Mouse (Mus musculus): ENCODE data around the gene St6galnac1. TPM values are rescaled to one million over a fixed set of nuclear protein-coding genes. Genes with fewer than 3 reads are reported as not detected.
"Not testable (repeated sequence)": the region's sequence is repeated elsewhere in the genome, so short reads cannot be mapped to it uniquely, and the experiment has no call there.

St6galnac1 gene
- not detected in 2 replicates for polyA plus RNA-seq (2016; fragmentation: Nextera tagmentation; extraction: Ambion mirVana)

GRCm38 (mm10) chr11:116775407-116775806 is at the start of gene St6galnac1:
TSS of gene St6galnac1 (minus strand) at chr11:116775507.
- Histone ChIP-seq H3K27me3 (ENCODE audit: insufficient read depth, poor library complexity, severe bottlenecking) (no peaks in the 10 kb centered on the region), H3K36me3 (no peaks in the 10 kb centered on the region), H3K27ac (no peak within 1 kb of the TSS), H3K4me3 (no peak within 1 kb of the TSS), H3K4me1 (no peaks in the 10 kb centered on the region), H3K9me3 (no peaks in the 10 kb centered on the region)
- 80% methylated on average over 7 of the region's 7 CpGs for WGBS
- no peak for DNase-seq (ENCODE audit: low spot score)

DNA sequence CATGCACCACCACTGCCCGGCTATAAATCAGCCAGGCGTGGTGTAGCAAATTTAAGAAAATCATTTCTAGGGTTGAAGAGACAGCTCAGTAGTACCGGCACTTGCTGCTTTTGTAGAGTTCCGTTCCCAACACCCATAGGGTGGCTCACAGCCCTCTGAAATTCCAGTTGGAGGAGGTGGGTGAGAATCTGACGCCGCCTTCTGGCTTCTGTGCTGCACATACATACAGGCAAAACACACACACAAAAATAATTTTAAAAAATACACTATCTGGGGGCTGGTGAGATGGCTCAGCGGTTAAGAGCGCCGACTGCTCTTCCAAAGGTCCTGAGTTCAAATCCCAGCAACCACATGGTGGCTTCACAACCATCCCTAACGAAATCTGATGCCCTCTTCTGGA is 48.6 kb upstream of the St6galnac1 start:
- H3K27me3 ChIP-seq (ENCODE audit: insufficient read depth, poor library complexity, severe bottlenecking); H3K36me3 ChIP-seq; H3K27ac ChIP-seq; H3K9me3 ChIP-seq; DNase-seq (ENCODE audit: low spot score); H3K4me3 ChIP-seq: not testable (repeated sequence)
- 94% methylated on average over 10 of the region's 10 CpGs for WGBS
- peaks cover 74% of the 10 kb centered on the region for H3K4me1 ChIP-seq

DNA sequence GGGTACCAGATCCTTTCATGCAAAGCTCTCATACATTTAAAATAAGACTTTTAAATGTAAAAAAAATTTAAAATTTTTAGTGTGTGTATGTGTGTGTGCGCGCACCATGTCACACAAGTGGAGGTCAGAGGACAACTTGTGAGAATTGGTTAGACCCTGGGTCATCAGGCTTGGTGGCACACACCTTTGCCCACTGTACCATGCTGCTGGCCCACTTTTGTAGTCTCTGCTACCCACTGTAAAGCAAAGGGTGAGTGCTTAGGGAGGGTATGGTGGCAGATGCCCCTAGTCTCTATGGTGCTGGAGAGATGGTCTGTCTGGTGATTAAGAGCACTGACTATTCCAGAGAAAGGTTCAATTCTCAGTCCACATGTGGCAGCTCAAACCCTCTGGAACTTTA is 47.9 kb upstream of the St6galnac1 start:
- Histone ChIP-seq H3K27me3 (ENCODE audit: insufficient read depth, poor library complexity, severe bottlenecking) (peaks cover 7% of the 10 kb centered on the region; the same call in 1 of the 2 replicates), H3K36me3 (peaks cover 2% of the 10 kb centered on the region; the same call in 1 of the 2 replicates), H3K4me1 (peaks cover 75% of the 10 kb centered on the region), H3K4me3 (no peak overlapping the region), H3K27ac (no peak overlapping the region), H3K9me3 (no peaks in the 10 kb centered on the region)
- 100% methylated on average over 2 of the region's 2 CpGs for WGBS
- no peak for DNase-seq (ENCODE audit: low spot score)

- peaks cover 71% of the 10 kb centered on the region for H3K4me1 ChIP-seq
- 89% methylated on average over 10 of the region's 10 CpGs for WGBS
- no peak for DNase-seq (ENCODE audit: low spot score)
- H3K36me3 ChIP-seq, result peaks cover 2% of the 10 kb centered on the region; the same call in 1 of the 2 replicates
- 0 out of 2 replicates have a peak overlapping the region, but pooled peaks have one; percentile 83 for H3K27ac ChIP-seq
- H3K27me3 ChIP-seq (ENCODE audit: insufficient read depth, poor library complexity, severe bottlenecking), result peaks cover 7% of the 10 kb centered on the region; the same call in 1 of the 2 replicates
- no peaks in the 10 kb centered on the region for H3K9me3 ChIP-seq
- H3K4me3 ChIP-seq, result no peak overlapping the region
Observed at GRCm38 (mm10) chr11:116822626-116823025, 47.3 kb upstream of the St6galnac1 start.

DNA sequence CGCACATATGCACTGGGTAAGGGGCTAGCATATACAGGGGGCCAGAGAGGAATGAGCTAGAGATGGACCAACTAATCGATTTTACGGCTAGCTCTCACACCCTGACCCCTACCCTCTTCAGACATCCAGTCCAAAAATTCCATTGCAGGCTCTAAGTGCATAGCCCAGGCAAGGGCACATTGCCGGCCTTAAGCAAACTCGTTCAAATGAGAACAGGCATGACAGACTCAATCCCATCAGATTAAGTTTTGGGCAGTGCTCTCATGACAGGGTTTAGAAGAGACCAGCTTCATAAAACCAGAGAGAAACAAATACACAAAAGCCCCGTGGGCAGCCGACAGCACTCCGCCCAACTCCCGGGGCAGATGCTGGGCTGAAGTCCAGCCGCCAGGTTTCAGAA is 46.9 kb upstream of the St6galnac1 start:
- 79% methylated on average over 10 of the region's 10 CpGs for WGBS
- no peak overlapping the region for H3K4me3 ChIP-seq
- no peaks in the 10 kb centered on the region for H3K9me3 ChIP-seq
- H3K36me3 ChIP-seq, result peaks cover 2% of the 10 kb centered on the region; the same call in 1 of the 2 replicates
- H3K27me3 ChIP-seq (ENCODE audit: insufficient read depth, poor library complexity, severe bottlenecking), result peaks cover 7% of the 10 kb centered on the region; the same call in 1 of the 2 replicates
- H3K4me1 ChIP-seq, result peaks cover 71% of the 10 kb centered on the region
- H3K27ac ChIP-seq, result peak overlapping the region; percentile 83; the same call in 1 of the 2 replicates
- DNase-seq (ENCODE audit: low spot score), result no peak

- Histone ChIP-seq H3K9me3 (no peaks in the 10 kb centered on the region), H3K4me3 (peak overlapping the region; percentile 27; the same call in 1 of the 2 replicates), H3K27ac (peak overlapping the region; percentile 83), H3K4me1 (peaks cover 70% of the 10 kb centered on the region), H3K27me3 (ENCODE audit: insufficient read depth, poor library complexity, severe bottlenecking) (peaks cover 7% of the 10 kb centered on the region; the same call in 1 of the 2 replicates), H3K36me3 (peaks cover 2% of the 10 kb centered on the region; the same call in 1 of the 2 replicates)
- 40% methylated on average over 13 of the region's 13 CpGs for WGBS
- no peak for DNase-seq (ENCODE audit: low spot score)
Observed at GRCm38 (mm10) chr11:116821057-116821940, 46.0 kb upstream of the St6galnac1 start.

DNA sequence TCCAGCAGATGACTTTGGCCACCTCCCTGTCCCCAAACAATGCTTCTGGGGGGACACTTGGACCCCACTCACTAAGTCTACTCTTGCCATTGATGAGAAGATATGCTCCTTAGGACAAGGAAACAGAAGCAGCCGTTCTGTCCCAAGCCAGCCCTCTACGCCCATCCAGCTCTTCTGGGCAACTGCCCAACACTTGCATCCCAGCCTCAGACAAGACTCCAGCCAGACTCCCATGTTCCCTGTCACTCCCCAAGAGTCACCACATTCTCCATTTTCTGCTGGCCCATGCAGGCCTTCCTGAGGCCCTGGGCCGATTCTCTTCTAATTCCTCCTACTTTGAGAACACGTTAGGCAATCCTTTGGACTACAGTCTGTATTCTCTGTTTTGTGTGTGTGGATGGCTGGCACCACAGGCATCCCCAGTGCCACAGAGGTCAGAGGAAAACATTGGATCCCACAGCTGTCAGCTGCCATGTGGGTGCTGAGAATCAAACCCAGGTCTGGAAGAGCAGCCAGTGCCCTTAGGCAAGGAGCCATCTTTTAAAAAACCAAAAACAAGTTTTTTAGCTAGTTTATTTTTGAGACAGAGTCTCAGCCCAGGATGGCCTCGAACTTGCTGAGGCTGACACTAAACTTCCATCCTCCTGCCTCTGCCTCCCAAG is 44.8 kb upstream of the St6galnac1 start:
- Histone ChIP-seq H3K27ac (peak overlapping the region; percentile 83), H3K36me3 (peaks cover 2% of the 10 kb centered on the region; the same call in 1 of the 2 replicates), H3K4me3 (no peak overlapping the region), H3K27me3 (ENCODE audit: insufficient read depth, poor library complexity, severe bottlenecking) (no peaks in the 10 kb centered on the region), H3K9me3 (no peaks in the 10 kb centered on the region), H3K4me1 (peaks cover 69% of the 10 kb centered on the region)
- whole genome bisulfite sequencing, result 85% methylated on average over 5 of the region's 5 CpGs
- DNase-seq (ENCODE audit: low spot score), result no peak

DNA sequence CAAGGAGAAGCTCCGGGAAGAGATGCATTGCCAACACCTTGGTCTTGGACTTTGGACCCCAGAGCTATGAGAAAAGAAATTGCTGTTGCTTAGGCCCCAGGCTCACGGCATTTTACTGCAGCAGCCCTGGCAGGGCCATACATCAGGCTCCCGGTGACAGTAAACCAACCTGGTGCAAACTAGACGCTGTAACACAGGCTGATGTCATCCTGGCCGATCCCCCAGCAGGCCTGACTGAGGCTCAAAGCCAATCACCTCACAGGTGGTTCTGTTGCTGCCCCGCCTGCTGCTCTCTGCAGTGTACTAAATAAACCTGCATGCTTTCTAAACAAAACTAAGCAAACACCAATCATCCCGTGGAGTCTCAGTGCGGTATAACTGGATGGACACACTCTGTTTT is 43.4 kb upstream of the St6galnac1 start:
- WGBS, result 64% methylated on average over 8 of the region's 8 CpGs
- Histone ChIP-seq H3K27ac (no peak overlapping the region; the same call in 1 of the 2 replicates), H3K4me3 (no peak overlapping the region)

DNA sequence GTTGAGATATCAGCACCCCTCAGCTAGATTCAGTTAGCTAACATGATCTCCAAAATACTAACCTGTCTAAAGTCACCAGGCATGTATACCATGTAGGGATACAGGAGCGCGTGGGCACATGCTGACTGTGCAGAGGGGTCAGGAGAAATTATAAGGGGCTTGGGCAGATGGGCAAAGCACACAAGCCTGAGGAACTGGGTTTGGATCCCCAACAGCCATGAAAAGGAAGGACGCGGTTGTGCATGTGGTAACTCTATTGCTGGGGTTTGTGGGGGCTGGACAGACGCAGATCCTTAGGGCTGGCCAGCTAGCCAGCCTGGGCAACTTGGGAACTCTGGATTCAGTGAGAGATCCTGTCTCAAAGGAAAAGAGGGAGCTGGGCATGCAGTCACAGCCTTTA is 42.3 kb upstream of the St6galnac1 start:
- Histone ChIP-seq H3K4me1 (peaks cover 90% of the 10 kb centered on the region), H3K27me3 (ENCODE audit: insufficient read depth, poor library complexity, severe bottlenecking) (no peaks in the 10 kb centered on the region), H3K27ac (no peak overlapping the region), H3K9me3 (no peaks in the 10 kb centered on the region), H3K36me3 (no peaks in the 10 kb centered on the region), H3K4me3 (no peak overlapping the region)
- WGBS, result 92% methylated on average over 5 of the region's 5 CpGs
- DNase-seq (ENCODE audit: low spot score), result no peak

More for the DNA sequence above, 43.4 kb upstream of the St6galnac1 start:
- Histone ChIP-seq H3K36me3 (peaks cover under 1% of the 10 kb centered on the region; the same call in 1 of the 2 replicates), H3K9me3 (no peaks in the 10 kb centered on the region), H3K4me1 (peaks cover 80% of the 10 kb centered on the region), H3K27me3 (ENCODE audit: insufficient read depth, poor library complexity, severe bottlenecking) (no peaks in the 10 kb centered on the region)
- no peak for DNase-seq (ENCODE audit: low spot score)

DNA sequence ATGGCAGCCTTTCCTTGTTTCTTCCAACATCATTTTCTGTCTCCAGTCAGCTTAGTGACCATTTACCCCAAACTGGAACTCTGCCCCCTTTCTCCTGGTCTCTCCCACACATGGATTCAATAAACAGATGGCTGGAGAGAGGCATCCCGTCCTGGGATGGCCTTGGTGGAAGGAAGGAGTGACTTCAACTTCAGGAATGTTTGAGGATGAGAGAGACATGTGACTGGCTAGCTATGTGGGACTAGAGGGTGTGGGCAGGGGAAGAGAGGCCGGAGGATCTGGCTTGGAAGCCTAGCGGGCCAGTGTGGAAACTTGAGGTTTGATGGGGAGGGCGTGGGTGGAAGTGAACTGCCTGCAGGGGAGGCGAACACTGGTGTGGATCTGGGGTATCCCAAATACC is 41.5 kb upstream of the St6galnac1 start:
- H3K27ac ChIP-seq, result 0 out of 2 replicates have a peak overlapping the region, but pooled peaks have one; percentile 37
- no peaks in the 10 kb centered on the region for H3K36me3 ChIP-seq
- no peaks in the 10 kb centered on the region for H3K27me3 ChIP-seq (ENCODE audit: insufficient read depth, poor library complexity, severe bottlenecking)
- no peak for DNase-seq (ENCODE audit: low spot score)
- H3K4me3 ChIP-seq, result no peak overlapping the region
- no peaks in the 10 kb centered on the region for H3K9me3 ChIP-seq
- H3K4me1 ChIP-seq, result peaks cover 89% of the 10 kb centered on the region
- 55% methylated on average over 5 of the region's 5 CpGs for WGBS

DNA sequence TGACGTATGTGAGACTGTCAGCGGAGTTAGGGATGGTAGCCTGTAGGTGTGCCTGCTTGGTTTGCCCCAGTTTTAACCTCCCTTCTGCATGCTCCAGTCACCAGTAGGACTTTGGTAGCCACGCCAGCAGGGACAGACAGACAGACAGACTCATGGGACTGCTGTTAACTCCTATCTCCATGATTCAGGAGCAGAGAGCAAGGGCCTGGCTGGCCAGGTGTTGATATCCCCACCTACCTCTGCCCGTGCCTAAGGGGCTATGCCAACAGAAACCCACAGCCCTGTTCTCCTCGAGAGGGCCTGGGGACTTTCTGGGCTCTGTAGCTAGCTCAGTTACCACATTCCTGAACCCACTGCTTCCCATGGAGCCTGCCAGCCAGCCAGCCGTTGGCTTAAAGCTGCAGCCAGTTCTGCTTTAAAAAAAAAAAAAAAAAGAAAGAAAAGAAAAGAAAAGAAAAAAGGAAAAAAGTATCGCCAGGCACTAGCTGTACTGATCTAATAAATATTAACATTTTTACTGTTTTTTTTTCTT is 39.6 kb upstream of the St6galnac1 start:
- WGBS, result 22% methylated on average over 7 of the region's 7 CpGs
- H3K4me1 ChIP-seq, result peaks cover 81% of the 10 kb centered on the region
- no peak for DNase-seq (ENCODE audit: low spot score)

GRCm38 (mm10) chr11:116814076-116814883 is 39.0 kb upstream of the St6galnac1 start:
- H3K4me1 ChIP-seq, result peaks cover 75% of the 10 kb centered on the region
- H3K27ac ChIP-seq, result peak overlapping the region; percentile 81
- peaks cover 12% of the 10 kb centered on the region for H3K27me3 ChIP-seq (ENCODE audit: insufficient read depth, poor library complexity, severe bottlenecking)
- H3K4me3 ChIP-seq, result peak overlapping the region; percentile 33; the same call in 1 of the 2 replicates
- 16% methylated on average over 20 of the region's 20 CpGs for WGBS
- no peak for DNase-seq (ENCODE audit: low spot score)
- no peaks in the 10 kb centered on the region for H3K9me3 ChIP-seq
- H3K36me3 ChIP-seq, result peaks cover 7% of the 10 kb centered on the region; the same call in 1 of the 2 replicates

More for the DNA sequence above, 39.6 kb upstream of the St6galnac1 start:
- Histone ChIP-seq H3K27me3 (ENCODE audit: insufficient read depth, poor library complexity, severe bottlenecking) (peaks cover 12% of the 10 kb centered on the region), H3K9me3 (no peaks in the 10 kb centered on the region), H3K4me3 (peak overlapping the region; percentile 33; the same call in 1 of the 2 replicates), H3K36me3 (0 out of 2 replicates have a peak, but pooled peaks cover 4% of the 10 kb centered on the region), H3K27ac (peak overlapping the region; percentile 81)
